Mouse (Mus musculus): ENCODE measurements around the gene Dbp. TPM values are rescaled to one million over a fixed set of nuclear protein-coding genes. Genes with fewer than 3 reads are reported as not detected.
A peak's percentile ranks its signal among the peaks of the same experiment; 100 is the strongest.

Gene Dbp
- total RNA-seq, 2 experiments from 2014 or later = 12.1 to 15.0 TPM

DNA sequence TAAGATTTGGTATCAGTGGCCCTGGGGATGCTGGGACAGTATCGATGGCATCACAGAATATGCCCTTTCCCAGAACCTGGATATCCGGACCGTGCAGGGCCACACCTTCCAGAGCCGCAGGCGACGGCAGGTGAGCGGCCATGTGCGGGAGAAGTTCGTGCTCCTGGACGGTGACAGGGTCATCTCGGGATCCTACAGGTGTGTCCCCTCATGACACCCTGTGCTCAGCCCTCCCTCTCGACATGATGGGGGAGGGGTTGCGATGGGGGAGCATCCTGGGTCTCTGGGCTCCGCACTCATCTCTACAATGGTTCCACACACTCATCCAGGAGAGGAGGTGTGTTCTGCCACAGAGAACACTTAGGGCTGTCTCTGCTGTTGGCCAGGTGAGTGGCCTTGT lies 18.9 kb downstream of the Dbp start:
- no peak for DNase-seq

GRCm38 (mm10) chr7:45725151-45725550 lies 20.3 kb downstream of the Dbp start:
- no peak for DNase-seq

DNA sequence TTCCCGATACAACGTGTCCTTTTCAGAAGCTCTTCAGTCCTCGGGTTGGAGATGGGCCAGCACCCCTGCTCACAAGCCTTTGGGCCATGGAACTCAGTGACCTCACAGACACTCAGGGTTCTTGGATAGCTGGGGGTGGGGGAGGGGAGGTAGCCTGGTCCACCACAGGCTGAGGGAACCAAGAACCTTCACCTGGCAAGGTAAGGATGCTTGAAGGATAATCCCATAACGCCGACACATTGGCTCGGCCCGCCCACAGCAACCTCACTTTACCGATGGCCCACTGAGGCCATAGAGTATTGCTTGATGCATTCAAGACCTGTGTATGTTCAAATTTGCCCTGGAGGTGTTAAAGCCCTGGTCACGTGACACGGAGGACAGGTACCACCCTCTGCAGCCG lies 20.8 kb downstream of the Dbp start, which contains the start of gene Spaca4:
Spaca4 (minus strand) TSS at position 101 of the 400 bp plus-strand sequence.
- no peak for DNase-seq

DNA sequence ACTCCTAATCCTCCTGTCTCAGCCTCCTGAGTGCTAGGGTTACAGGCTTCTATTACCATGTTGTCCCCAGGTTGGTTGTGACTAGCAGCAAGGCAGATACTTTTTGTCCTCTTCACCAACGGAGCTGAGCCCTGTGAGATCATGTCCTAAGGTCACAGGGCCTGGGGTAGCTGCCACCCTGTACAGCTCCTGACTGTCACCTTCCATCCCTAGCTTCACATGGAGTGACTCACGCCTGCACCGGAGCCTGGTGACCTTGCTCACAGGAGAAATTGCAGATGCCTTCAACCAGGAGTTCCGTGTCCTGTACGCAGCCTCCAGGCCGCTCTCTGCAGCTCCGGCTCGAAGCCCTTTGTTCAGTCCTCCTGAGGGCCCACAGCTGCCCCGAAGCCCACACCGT lies 21.5 kb downstream of the Dbp start:
- DNase-seq = no peak

DNA sequence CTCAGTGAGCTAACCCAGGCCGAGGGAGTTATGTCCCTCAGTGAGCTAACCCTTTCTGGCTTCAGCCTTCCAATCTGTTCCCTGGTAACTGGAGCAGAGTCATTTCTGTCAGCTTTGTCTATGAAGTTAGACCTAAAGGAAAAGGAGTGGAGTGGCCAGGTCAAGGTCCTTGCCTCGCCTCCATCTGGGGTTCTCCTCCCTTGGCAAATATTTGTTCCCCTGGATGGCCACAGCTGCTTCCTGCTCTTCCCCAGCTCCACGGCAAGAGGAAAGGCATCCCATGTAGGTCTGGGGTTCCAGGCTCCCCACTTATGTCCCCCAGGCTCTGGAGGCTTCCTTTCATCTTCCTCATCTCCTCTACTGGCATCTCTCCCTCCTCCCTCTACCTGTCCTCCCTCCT lies 22.7 kb downstream of the Dbp start:
- DNase-seq = no peak

GRCm38 (mm10) chr7:45730727-45731431 lies 26.0 kb downstream of the Dbp start:
- peak; percentile 11 to 15 for DNase-seq

DNA sequence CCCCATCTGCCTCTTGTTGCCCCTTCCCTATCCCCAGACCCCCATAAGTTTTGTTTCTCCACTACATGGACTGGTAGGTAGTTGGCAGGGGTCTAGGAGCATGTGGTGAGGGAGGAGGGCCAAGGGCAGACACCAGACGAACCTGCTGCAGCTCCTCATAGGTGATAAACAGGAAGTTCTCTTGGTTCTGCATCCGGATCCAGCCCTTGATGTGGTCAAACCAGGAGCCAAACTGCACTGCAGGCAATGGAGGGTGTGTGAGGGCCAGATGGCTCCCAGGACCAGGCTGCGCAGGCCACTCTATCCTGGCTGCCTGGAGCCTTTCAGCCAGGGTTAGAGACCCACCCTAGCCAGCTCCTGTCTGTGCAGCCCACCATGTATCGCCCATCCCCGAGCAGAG lies 28.6 kb downstream of the Dbp start:
- peak in 1 of 2 experiments; percentile 12 for DNase-seq

GRCm38 (mm10) chr7:45739162-45739763 lies 34.4 kb downstream of the Dbp start:
- DNase-seq = peak; percentile 81 to 93

DNA sequence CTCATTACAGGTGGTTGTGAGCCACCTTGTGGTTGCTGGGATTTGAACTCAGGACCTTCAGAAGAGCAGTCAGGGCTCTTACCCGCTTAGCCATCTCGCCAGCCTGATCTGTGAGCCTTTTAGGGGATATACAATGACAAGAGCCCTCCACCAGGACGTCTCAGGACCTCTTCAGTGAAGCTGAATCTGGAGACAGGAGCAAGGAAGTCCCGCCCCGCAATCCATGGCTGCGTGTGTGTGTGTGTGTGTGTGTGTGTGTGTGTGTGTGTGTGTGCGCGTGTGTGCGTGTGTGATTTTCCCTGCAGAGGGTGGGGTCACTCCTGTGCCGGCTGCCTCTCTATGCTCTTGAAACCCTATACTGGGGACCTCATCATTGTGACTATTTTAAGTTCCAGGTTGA lies 34.9 kb downstream of the Dbp start:
- DNase-seq = no peak

GRCm38 (mm10) chr7:45741308-45741707 lies 36.4 kb downstream of the Dbp start:
- no peak for DNase-seq

- no peak for DNase-seq
These were observed 36.9 kb downstream of the Dbp start for GRCm38 (mm10) chr7:45741777-45742176.

DNA sequence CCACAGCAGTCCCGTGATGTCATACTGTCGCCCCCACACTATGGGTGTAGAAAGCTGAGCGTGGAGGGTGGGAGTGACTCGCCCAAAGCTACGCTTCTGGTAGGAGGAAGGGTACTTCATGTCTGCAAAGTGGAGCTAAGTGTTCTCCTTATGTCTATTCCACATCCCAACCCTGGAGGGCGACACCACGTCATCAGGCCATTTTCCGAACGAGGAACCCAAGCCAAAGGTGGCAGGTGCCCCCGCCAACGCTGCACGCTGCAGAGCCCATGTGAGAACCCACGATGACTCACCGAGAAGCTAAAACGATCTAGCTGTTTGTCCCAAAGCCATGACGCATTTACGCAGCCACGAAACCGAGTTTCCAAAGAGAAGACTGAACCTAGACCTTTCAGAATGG lies 37.5 kb downstream of the Dbp start:
- no peak for DNase-seq

GRCm38 (mm10) chr7:45744387-45744786 lies 39.5 kb downstream of the Dbp start:
- DNase-seq = peak; percentile 53 to 58

DNA sequence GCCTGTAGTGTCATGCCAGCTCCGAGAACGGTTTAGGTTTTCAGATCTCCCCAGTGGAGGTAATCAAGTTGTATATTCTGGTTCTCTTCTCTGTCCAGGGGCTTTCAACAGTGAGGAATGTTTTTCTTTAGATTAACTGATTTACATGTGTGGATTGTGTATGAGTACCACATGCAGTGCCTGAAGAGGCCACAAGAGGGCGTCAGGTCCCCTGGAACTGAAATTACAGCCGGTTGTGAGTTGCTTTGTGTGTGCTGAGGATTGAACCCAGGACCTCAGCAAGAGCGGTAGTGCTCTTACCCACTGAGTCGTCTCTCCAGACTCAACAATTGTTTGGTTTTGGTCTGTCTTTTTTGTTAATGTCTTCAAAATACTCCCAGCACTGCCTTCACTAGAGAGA lies 41.6 kb downstream of the Dbp start:
- DNase-seq = no peak

- no peak for DNase-seq
These were observed 42.6 kb downstream of the Dbp start for GRCm38 (mm10) chr7:45747450-45747849.

GRCm38 (mm10) chr7:45748110-45748509 lies 43.2 kb downstream of the Dbp start:
- no peak for DNase-seq

- no peak for DNase-seq
These were observed 44.5 kb downstream of the Dbp start for GRCm38 (mm10) chr7:45749401-45749800.

DNA sequence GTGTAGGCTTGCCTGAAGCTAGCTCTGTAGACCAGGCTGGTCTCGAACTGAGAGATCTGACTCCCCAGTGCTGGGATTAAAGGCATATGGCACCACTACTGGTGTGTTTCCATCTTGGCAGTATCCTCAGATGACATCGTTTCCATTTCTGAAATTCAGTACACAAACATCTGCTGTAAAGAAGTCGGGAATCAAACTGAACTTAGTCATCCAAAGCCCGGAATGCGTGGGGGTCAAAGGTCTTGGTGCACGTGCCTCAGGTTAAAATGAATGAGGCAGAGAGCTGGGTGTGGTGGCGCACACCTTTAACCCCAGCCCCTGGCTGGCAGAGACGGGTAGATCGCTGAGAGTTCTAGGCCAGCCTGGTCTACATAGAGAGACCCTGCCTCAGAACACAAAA lies 45.3 kb downstream of the Dbp start:
- no peak for DNase-seq

DNA sequence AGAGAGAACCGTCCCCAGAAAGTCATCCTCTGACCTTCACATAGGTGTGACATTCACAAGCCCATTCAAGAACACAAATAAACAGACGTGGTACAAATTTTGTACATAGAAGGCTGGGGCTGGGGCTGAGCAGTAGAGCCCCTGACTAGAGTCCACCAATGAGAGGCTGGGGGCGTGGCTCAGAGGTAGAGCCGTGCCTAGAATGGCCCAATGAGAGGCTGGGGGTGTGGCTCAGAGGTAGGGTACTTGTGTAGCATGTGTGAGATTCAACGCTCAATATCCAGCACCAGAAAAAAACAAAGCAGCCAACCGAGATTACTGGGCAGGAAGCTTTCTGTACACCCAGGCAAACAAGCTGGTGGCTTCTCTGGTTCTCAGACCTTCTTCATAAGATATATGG lies 50.8 kb downstream of the Dbp start:
- no peak for DNase-seq

GRCm38 (mm10) chr7:45759400-45759799 lies 54.5 kb downstream of the Dbp start:
- DNase-seq = no peak
